Mouse (Mus musculus) ES-Bruce4 (cell line): ENCODE measurements around the gene Tmem183a. TPM values are rescaled to one million over a fixed set of nuclear protein-coding genes. Genes with fewer than 3 reads are reported as not detected.

ENCODE experiments used
- H3K27ac ChIP-seq: 2 replicates; pipeline ENCODE4 v1.5.1; 2012; ENCODE audit warnings: low read length, inconsistent platforms; ENCODE audit not compliant: insufficient read depth
- H3K27me3 ChIP-seq: 2 replicates; pipeline ENCODE4 v1.6.1; 2012; ENCODE audit warnings: mild to moderate bottlenecking, low read length, inconsistent platforms; ENCODE audit not compliant: control insufficient read depth, poor library complexity, insufficient read depth, severe bottlenecking
- H3K36me3 ChIP-seq: 2 replicates; pipeline ENCODE4 v1.6.1; 2012; ENCODE audit warnings: inconsistent platforms, mild to moderate bottlenecking, low read length, moderate library complexity; ENCODE audit not compliant: control insufficient read depth, poor library complexity, insufficient read depth, severe bottlenecking
- H3K4me1 ChIP-seq: one replicate; pipeline ENCODE4 v1.8.1; 2011; ENCODE audit warnings: low read length; ENCODE audit not compliant: control insufficient read depth, insufficient read depth
- H3K4me3 ChIP-seq: 2 replicates; pipeline ENCODE4 v1.5.1; 2011; ENCODE audit warnings: low read depth, mild to moderate bottlenecking, low read length
- H3K9ac ChIP-seq: 2 replicates; pipeline ENCODE4 v1.6.1; 2012; ENCODE audit warnings: low read depth, mild to moderate bottlenecking, inconsistent platforms; ENCODE audit not compliant: poor library complexity, severe bottlenecking
- H3K9me3 ChIP-seq: replicated peaks from 2 replicates; pipeline ENCODE4 v1.6.1; 2012; ENCODE audit warnings: mild to moderate bottlenecking, low read length, inconsistent platforms; ENCODE audit not compliant: control insufficient read depth, poor library complexity, insufficient read depth, severe bottlenecking
- CTCF ChIP-seq: IDR thresholded peaks from one replicate; pipeline ENCODE4 v1.8.1; 2011; ENCODE audit warnings: low read depth, low read length
- EP300 ChIP-seq: IDR thresholded peaks from 2 replicates; pipeline ENCODE4 v1.6.1; 2011; ENCODE audit warnings: low read depth, low read length; ENCODE audit not compliant: insufficient read depth
- POLR2A ChIP-seq: IDR thresholded peaks from one replicate; pipeline ENCODE4 v1.8.1; 2011; ENCODE audit warnings: low read length; ENCODE audit not compliant: insufficient read depth
- polyA plus RNA-seq: library from polyadenylated mRNA; stranded (reverse); fragments of >200 nt; gene quantifications from 2 replicates; pipeline ENCODE4 v1.2.4, GENCODE M21; 2011; ENCODE audit warnings: low read depth; ENCODE audit not compliant: missing spikeins, insufficient read depth, insufficient read length

The Tmem183a gene
- polyA plus RNA-seq, 1 experiment: 105 TPM

DNA sequence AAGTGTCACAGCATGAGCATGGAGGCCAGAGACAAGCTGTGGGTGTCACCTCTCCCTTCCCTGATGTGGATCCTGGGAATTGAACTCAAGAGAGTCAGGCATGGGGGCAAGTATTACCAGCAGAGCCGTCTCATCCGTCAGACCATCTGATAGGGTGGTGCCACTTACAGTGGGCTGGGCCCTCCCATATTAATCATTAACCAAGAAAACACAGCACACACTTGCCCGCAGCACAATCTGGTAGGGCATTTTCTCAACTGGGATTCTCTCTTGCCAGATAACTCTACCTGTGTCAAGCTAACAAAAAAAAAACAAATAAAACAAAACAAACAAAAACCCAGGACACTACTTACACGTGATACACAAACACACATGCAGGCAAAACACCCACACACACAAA is 4.3 kb downstream of the Tmem183a start:
- no peak overlapping the region for H3K27ac ChIP-seq
- H3K9me3 ChIP-seq: no peaks in the 10 kb centered on the region
- no peaks in the 10 kb centered on the region for H3K27me3 ChIP-seq
- H3K9ac ChIP-seq: no peak overlapping the region
- H3K4me1 ChIP-seq: no peaks in the 10 kb centered on the region
- H3K4me3 ChIP-seq: no peak overlapping the region
- peaks cover 69% of the 10 kb centered on the region for H3K36me3 ChIP-seq
- no peak for TF ChIP-seq EP300

- H3K36me3 ChIP-seq: peaks cover 80% of the 10 kb centered on the region
- TF ChIP-seq CTCF (no peak), EP300 (no peak), POLR2A (no peak)
Measured at GRCm38 (mm10) chr1:134353326-134353725, 8.5 kb downstream of the Tmem183a start.

DNA sequence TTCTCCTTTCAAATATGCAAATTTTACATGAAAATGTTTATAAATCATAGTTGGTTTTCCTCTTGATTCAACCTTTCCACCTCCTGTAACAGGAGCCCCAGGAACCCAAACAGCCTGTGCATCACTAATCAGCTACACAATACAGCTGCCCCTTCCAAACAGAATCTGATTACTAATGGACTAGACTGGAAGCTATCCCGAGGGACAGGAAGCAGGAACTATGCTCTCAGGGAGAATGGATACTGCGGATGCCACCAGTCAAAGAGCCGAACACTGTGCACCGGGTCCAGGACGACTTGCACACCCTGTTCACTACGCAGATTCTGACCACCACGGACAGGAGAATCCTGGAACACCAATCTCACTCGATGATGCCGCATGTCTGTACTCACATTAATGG is 14.0 kb downstream of the Tmem183a start:
- Histone ChIP-seq H3K4me3 (no peak overlapping the region), H3K9ac (no peak overlapping the region), H3K27me3 (no peaks in the 10 kb centered on the region), H3K27ac (no peak overlapping the region), H3K9me3 (no peaks in the 10 kb centered on the region), H3K4me1 (no peaks in the 10 kb centered on the region), H3K36me3 (peaks cover 51% of the 10 kb centered on the region)
- no peak for TF ChIP-seq POLR2A
- no peak for TF ChIP-seq EP300
- no peak for TF ChIP-seq CTCF

More at GRCm38 (mm10) chr1:134353326-134353725, 8.5 kb downstream of the Tmem183a start:
- H3K4me3 ChIP-seq: no peak overlapping the region
- H3K9me3 ChIP-seq: no peaks in the 10 kb centered on the region
- no peaks in the 10 kb centered on the region for H3K27me3 ChIP-seq
- H3K9ac ChIP-seq: no peak overlapping the region
- no peak overlapping the region for H3K27ac ChIP-seq
- no peaks in the 10 kb centered on the region for H3K4me1 ChIP-seq

- H3K27ac ChIP-seq: peak overlapping the region; percentile 72
- H3K4me3 ChIP-seq: no peak overlapping the region
- no peaks in the 10 kb centered on the region for H3K27me3 ChIP-seq
- H3K36me3 ChIP-seq: peaks cover 25% of the 10 kb centered on the region
- no peak for TF ChIP-seq CTCF
- no peak for TF ChIP-seq EP300
- no peak for TF ChIP-seq POLR2A
- H3K9me3 ChIP-seq: no peaks in the 10 kb centered on the region
- 0 out of 2 replicates have a peak overlapping the region, but pooled peaks have one; percentile 33 for H3K9ac ChIP-seq
- H3K4me1 ChIP-seq: no peaks in the 10 kb centered on the region
Measured at GRCm38 (mm10) chr1:134345075-134345474, 16.7 kb downstream of the Tmem183a start.

DNA sequence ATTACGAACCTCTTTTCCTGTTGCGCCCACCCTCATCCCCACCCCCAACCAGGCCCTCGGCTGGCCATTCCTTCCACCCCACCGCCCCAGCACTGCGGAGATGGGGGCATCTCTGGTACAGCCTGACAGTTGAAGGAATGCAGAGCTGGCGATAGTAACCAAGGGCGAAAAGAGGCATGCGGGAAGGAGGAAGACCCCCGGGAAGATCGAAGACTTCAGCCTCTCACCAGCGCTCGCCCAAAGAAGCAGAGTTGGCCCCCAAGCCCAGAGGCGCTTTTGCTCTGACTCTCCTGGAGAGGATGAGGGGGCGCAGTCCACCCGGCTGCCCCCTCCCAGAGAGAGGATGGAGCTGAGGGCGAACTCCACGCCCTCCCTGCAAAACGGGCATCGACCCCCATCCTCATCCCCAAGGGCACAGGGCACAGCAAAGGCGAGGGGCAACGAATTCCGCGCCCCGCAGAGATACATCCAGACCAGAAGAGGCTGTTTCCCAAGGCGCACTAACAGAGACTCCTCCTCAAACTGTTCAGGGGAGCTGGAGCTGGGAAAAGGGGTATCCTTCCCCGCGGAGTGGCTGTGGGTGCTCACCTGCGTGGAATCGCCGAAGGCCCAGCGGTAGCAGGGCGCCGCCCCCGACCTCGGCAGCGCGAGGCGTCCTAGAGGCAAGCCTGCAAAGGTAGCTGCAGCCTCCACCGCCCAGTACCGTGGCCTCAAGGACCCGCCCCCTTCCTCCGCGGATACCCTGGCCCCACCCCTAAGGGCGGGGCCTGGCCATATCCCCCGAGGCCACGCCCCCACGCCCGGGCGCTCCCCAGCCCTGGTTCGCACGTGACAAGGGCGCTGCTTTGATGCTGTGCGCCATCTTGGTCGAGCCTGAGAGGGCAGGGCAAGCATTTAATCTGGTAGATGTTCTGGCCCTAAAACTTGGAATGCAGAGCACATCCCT is 17.5 kb downstream of the Tmem183a start:
- peak overlapping the region; percentile 72 for H3K27ac ChIP-seq
- TF ChIP-seq POLR2A (no peak), EP300 (no peak), CTCF (no peak)

DNA sequence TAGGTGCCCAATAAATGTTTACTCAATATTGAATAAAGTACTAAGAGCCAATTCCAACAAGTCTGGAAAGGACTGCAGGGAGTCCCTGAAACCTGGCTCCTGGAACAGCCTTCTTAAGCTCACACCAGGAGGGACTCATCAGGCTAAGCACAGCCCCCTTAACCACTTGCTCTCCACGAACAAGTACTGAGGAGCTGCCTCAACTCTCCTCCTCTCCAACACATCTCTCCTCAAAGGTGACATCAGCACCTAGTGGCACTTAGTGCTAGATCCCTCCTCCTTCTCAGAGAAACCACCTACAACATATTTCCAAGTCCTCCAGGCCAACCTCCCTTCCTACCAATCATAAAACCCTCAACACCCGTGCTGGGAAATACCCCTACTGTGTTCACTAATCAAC is 18.2 kb downstream of the Tmem183a start:
- peaks cover 15% of the 10 kb centered on the region for H3K36me3 ChIP-seq
- peak overlapping the region; percentile 67 for H3K4me3 ChIP-seq
- TF ChIP-seq EP300 (no peak), CTCF (no peak), POLR2A (no peak)
- H3K27me3 ChIP-seq: no peaks in the 10 kb centered on the region
- H3K4me1 ChIP-seq: no peaks in the 10 kb centered on the region
- no peaks in the 10 kb centered on the region for H3K9me3 ChIP-seq
- peak overlapping the region; percentile 55 for H3K9ac ChIP-seq
- H3K27ac ChIP-seq: no peak overlapping the region

More for the DNA sequence above, 17.5 kb downstream of the Tmem183a start:
- Histone ChIP-seq H3K36me3 (peaks cover 17% of the 10 kb centered on the region), H3K9ac (peak overlapping the region; percentile 55), H3K9me3 (no peaks in the 10 kb centered on the region), H3K4me3 (peak overlapping the region; percentile 67), H3K4me1 (no peaks in the 10 kb centered on the region), H3K27me3 (no peaks in the 10 kb centered on the region)
